Mouse (Mus musculus) intestine, postnatal 0 days (tissue): ENCODE measurements at regions not wholly inside any gene's neighbourhood (a gene's known extent, or its start where the extent isn't known, plus 50 kb on each side); places are given as distances from the start of the nearest gene placed in this dataset.
"Not testable (repeated sequence)": the region's sequence is repeated elsewhere in the genome, so short reads cannot be mapped to it uniquely, and the experiment has no call there.

Experiments
- ATAC-seq: fragments of 200-750 bp; cut with Nextera tagmentation; 2 replicates; pipeline ENCODE4 v1.8.0; 2017; ENCODE audit warnings: mild to moderate bottlenecking, moderate TSS enrichment, moderate library complexity
- H3K27ac ChIP-seq: fragments of 300-500 bp; sonication (generic); 2 replicates; pipeline ENCODE4 v1.5.1; 2014; ENCODE audit warnings: mild to moderate bottlenecking, low read depth, low read length, moderate library complexity
- H3K27me3 ChIP-seq: fragments of 300-500 bp; sonication (generic); replicated peaks from 2 replicates; pipeline ENCODE4 v1.6.1; 2014; ENCODE audit warnings: low read length, mixed read lengths; ENCODE audit not compliant: control insufficient read depth, insufficient read depth
- H3K36me3 ChIP-seq: fragments of 300-500 bp; sonication (generic); 2 replicates; pipeline ENCODE4 v1.6.1; 2014; ENCODE audit warnings: mild to moderate bottlenecking, moderate library complexity; ENCODE audit not compliant: control insufficient read depth, insufficient read depth
- H3K4me1 ChIP-seq: fragments of 300-500 bp; sonication (generic); replicated peaks from 2 replicates; pipeline ENCODE4 v1.6.1; 2014; ENCODE audit warnings: antibody characterized with exemption, low read length, mixed read lengths; ENCODE audit not compliant: control insufficient read depth, insufficient read depth
- H3K4me2 ChIP-seq: fragments of 300-500 bp; sonication (generic); replicated peaks from 2 replicates; pipeline ENCODE4 v1.6.1; 2014; ENCODE audit warnings: low read depth, mild to moderate bottlenecking, moderate library complexity
- H3K4me3 ChIP-seq: fragments of 300-500 bp; sonication (generic); 2 replicates; pipeline ENCODE4 v1.5.1; 2014; ENCODE audit warnings: low read depth, low read length
- H3K9ac ChIP-seq: fragments of 300-500 bp; sonication (generic); 2 replicates; pipeline ENCODE4 v1.6.1; 2014; ENCODE audit warnings: mild to moderate bottlenecking, low read depth, low read length
- H3K9me3 ChIP-seq: fragments of 300-500 bp; sonication (generic); 2 replicates; pipeline ENCODE4 v1.6.1; 2016; ENCODE audit warnings: mixed run types; ENCODE audit not compliant: control insufficient read depth
- CTCF ChIP-seq: sonication (generic); IDR thresholded peaks from 2 replicates; pipeline ENCODE4 v1.5.1; 2016; ENCODE audit warnings: low read depth, mild to moderate bottlenecking, control low read depth, antibody characterized with exemption, moderate library complexity
- WGBS: fragments of 180-500 bp; shearing (Covaris S2); extraction: QIAGEN DNeasy Blood & Tissue Kit; methylation state at CpG from one replicate; pipeline ENCODE4 v1.1.7; 2014; 5-methylcytosine and 5-hydroxymethylcytosine counted together

GRCm38 (mm10) chr5:97279455-97279854, 112.7 kb downstream of the Naa11 start:
- ATAC-seq: no peak
- Histone ChIP-seq H3K9ac (no peak overlapping the region), H3K4me2 (no peak overlapping the region), H3K9me3 (no peaks in the 10 kb centered on the region), H3K4me1 (no peaks in the 10 kb centered on the region), H3K27me3 (no peaks in the 10 kb centered on the region), H3K4me3 (no peak overlapping the region), H3K27ac (no peak overlapping the region), H3K36me3 (no peaks in the 10 kb centered on the region)
- no peak for TF ChIP-seq CTCF
- 81% methylated on average over 5 of the region's 5 CpGs for WGBS

- no peak for TF ChIP-seq CTCF
- H3K27ac ChIP-seq: no peak overlapping the region
- no peaks in the 10 kb centered on the region for H3K4me1 ChIP-seq
- ATAC-seq: no peak
- H3K9ac ChIP-seq: no peak overlapping the region
- H3K36me3 ChIP-seq: no peaks in the 10 kb centered on the region
- 68% methylated on average over 16 of the region's 16 CpGs for WGBS
- no peaks in the 10 kb centered on the region for H3K27me3 ChIP-seq
- H3K4me3 ChIP-seq: no peak overlapping the region
- H3K9me3 ChIP-seq: no peaks in the 10 kb centered on the region
- H3K4me2 ChIP-seq: no peak overlapping the region
These were observed 114.2 kb downstream of the Naa11 start for GRCm38 (mm10) chr5:97277795-97278572.

GRCm38 (mm10) chr5:97276724-97277123, 115.5 kb downstream of the Naa11 start:
- H3K36me3 ChIP-seq: no peaks in the 10 kb centered on the region
- WGBS: 76% methylated on average over 5 of the region's 5 CpGs
- no peaks in the 10 kb centered on the region for H3K4me1 ChIP-seq
- no peak for TF ChIP-seq CTCF
- no peaks in the 10 kb centered on the region for H3K27me3 ChIP-seq
- H3K9ac ChIP-seq: no peak overlapping the region
- no peak for ATAC-seq
- H3K27ac ChIP-seq: no peak overlapping the region
- no peak overlapping the region for H3K4me3 ChIP-seq
- no peaks in the 10 kb centered on the region for H3K9me3 ChIP-seq
- no peak overlapping the region for H3K4me2 ChIP-seq

- H3K36me3 ChIP-seq, H3K27ac ChIP-seq, ATAC-seq, H3K27me3 ChIP-seq, H3K9me3 ChIP-seq, H3K4me2 ChIP-seq, H3K4me3 ChIP-seq, H3K4me1 ChIP-seq, H3K9ac ChIP-seq: not testable (repeated sequence)
- 86% methylated on average over 12 of the region's 12 CpGs for whole genome bisulfite sequencing
These were observed 127.5 kb downstream of the Naa11 start for GRCm38 (mm10) chr5:97264666-97265065.

- Histone ChIP-seq H3K4me1 (no peaks in the 10 kb centered on the region), H3K9ac (no peak overlapping the region), H3K27ac (no peak overlapping the region), H3K36me3 (no peaks in the 10 kb centered on the region), H3K27me3 (no peaks in the 10 kb centered on the region), H3K9me3 (no peaks in the 10 kb centered on the region), H3K4me2 (no peak overlapping the region), H3K4me3 (no peak overlapping the region)
- WGBS: 54% methylated on average over 1 of the region's 1 CpGs
- TF ChIP-seq CTCF: no peak
- ATAC-seq: no peak
These were observed 135.1 kb downstream of the Naa11 start for GRCm38 (mm10) chr5:97257106-97257505.

GRCm38 (mm10) chr5:97256445-97257060, 135.6 kb downstream of the Naa11 start:
- no peak for TF ChIP-seq CTCF
- 78% methylated on average over 7 of the region's 7 CpGs for whole genome bisulfite sequencing

More at GRCm38 (mm10) chr5:97256445-97257060, 135.6 kb downstream of the Naa11 start:
- Histone ChIP-seq H3K27ac (no peak overlapping the region), H3K9ac (no peak overlapping the region), H3K9me3 (no peaks in the 10 kb centered on the region), H3K4me1 (no peaks in the 10 kb centered on the region), H3K27me3 (no peaks in the 10 kb centered on the region), H3K4me3 (no peak overlapping the region), H3K36me3 (no peaks in the 10 kb centered on the region), H3K4me2 (no peak overlapping the region)
- ATAC-seq: no peak
